Mouse (Mus musculus): ENCODE measurements around the gene Mfsd13b. TPM values are rescaled to one million over a fixed set of nuclear protein-coding genes. Genes with fewer than 3 reads are reported as not detected.

Gene Mfsd13b
- polyA plus RNA-seq, 1 experiment, result not detected

DNA sequence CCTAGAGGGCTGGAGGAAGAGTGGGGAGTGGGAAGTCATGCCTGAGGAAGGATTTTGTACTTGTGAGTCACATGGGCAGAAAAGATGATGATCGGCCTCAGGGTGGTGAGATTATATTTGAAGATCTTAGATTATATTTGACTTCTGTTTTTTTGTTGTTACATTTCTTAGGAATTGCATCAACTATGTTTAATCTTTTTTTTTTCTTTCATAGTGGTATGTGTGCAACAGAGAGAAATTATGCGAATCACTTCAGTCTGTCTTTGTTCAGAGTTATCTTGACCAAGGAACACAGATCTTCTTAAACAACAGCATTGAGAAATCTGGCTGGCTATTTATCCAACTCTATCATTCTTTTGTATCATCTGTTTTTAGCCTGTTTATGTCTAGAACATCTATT is 65.3 kb downstream of the Mfsd13b start:
- Histone ChIP-seq H3K9me3 (ENCODE audit: control insufficient read depth, low read length) (no peaks in the 10 kb centered on the region), H3K27me3 (ENCODE audit: control insufficient read depth) (no peaks in the 10 kb centered on the region), H3K36me3 (ENCODE audit: control insufficient read depth) (peaks cover 23% of the 10 kb centered on the region), H3K4me1 (ENCODE audit: control insufficient read depth) (no peaks in the 10 kb centered on the region; the same call in 1 of the 2 replicates), H3K4me3 (replicated peaks) (no peak overlapping the region)
- no peak for TF ChIP-seq GATA1 (IDR thresholded peaks at IDR 0.05; ENCODE audit: low read length)
- no peak for TF ChIP-seq TAL1 (IDR thresholded peaks at IDR 0.05; ENCODE audit: low read length)

DNA sequence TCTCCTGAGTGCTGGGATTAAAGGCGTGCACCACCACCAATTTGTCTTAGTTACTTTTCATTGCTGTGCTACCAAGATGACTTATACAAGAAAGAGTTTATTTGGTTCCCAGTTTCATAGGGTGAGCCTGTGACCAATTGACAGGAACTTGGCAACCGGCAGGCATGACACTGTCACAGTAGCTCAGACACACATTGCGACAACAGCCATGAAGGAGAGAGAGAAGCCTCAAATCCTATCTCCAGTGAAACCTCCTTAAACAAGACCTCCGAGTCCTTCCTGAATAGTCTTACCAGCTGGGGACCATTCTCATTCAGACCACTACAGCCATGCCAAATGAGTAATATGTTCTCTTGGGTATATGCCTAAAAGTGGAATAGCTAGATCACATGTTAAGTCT is 70.8 kb downstream of the Mfsd13b start:
- TF ChIP-seq TAL1 (IDR thresholded peaks at IDR 0.05; ENCODE audit: low read length) (no peak), GATA1 (IDR thresholded peaks at IDR 0.05; ENCODE audit: low read length) (no peak)
- Histone ChIP-seq H3K9me3 (ENCODE audit: control insufficient read depth, low read length) (no peaks in the 10 kb centered on the region), H3K4me3 (replicated peaks) (no peak overlapping the region), H3K36me3 (ENCODE audit: control insufficient read depth) (peaks cover 60% of the 10 kb centered on the region), H3K27me3 (ENCODE audit: control insufficient read depth) (no peaks in the 10 kb centered on the region), H3K4me1 (ENCODE audit: control insufficient read depth) (no peaks in the 10 kb centered on the region)

DNA sequence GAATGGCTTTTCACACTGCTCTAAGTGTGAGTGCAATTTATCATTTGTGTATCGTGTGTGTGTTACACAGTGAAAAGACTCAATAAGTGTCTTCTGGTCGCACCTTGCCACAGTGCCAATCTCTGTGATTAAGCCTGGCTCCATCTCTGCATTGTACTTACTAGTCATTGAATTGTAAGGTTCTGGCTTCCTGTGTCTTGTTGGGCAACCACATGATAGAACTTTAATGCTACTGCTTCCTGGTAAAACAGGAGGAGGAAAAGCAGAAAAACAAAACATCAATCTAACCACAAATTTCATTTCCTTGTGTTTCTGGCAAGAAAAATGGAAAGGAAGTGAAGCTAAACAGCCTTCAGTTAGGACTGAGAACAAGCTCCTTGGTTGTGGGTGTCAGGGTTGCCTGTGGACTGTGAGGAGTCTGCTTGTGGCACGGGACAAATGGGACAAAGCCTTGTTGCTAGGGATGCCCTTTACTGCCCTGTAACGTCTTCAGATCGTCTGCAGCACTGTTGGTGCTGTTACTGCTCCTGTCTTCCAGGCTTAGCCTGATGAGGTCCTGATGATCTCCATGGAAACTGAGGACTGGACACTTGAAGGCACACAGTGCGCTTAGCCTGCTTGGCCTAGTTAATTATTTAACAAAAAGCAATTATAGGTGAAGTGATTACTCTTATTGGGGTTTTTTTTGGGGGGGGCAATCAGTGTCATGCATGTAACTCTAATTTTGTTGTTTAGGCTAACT is 77.3 kb downstream of the Mfsd13b start:
- no peak for TF ChIP-seq TAL1 (IDR thresholded peaks at IDR 0.05; ENCODE audit: low read length)
- TF ChIP-seq GATA1 (IDR thresholded peaks at IDR 0.05; ENCODE audit: low read length), result no peak
- Histone ChIP-seq H3K27me3 (ENCODE audit: control insufficient read depth) (no peaks in the 10 kb centered on the region), H3K9me3 (ENCODE audit: control insufficient read depth, low read length) (no peaks in the 10 kb centered on the region), H3K4me1 (ENCODE audit: control insufficient read depth) (no peaks in the 10 kb centered on the region), H3K4me3 (replicated peaks) (no peak overlapping the region), H3K36me3 (ENCODE audit: control insufficient read depth) (peaks cover 56% of the 10 kb centered on the region)

DNA sequence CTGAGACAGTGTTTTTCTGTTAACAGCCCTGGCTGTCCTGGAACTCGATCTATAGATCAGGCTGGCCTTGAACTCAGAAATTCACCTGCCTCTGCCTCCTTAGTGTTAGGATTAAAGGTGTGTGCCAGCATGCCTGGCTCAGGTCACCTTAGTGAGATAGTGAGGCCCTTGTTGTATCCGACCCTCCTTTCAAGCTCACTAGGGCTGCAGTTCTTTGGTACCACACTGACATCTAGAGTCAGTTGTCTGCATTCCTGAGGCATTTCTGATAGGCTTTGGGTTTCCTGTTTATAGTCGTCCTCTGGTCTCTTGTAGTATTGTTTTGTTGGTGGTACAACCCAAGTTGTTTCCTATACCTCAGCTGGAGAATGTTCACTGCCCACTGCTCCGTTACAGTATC is 82.0 kb downstream of the Mfsd13b start:
- Histone ChIP-seq H3K27me3 (ENCODE audit: control insufficient read depth) (no peaks in the 10 kb centered on the region), H3K9me3 (ENCODE audit: control insufficient read depth, low read length) (no peaks in the 10 kb centered on the region), H3K4me1 (ENCODE audit: control insufficient read depth) (no peaks in the 10 kb centered on the region), H3K36me3 (ENCODE audit: control insufficient read depth) (peaks cover 43% of the 10 kb centered on the region), H3K4me3 (replicated peaks) (no peak overlapping the region)
- TF ChIP-seq GATA1 (IDR thresholded peaks at IDR 0.05; ENCODE audit: low read length), result no peak
- no peak for TF ChIP-seq TAL1 (IDR thresholded peaks at IDR 0.05; ENCODE audit: low read length)

Other genes with a start within 250 kb of the Mfsd13b start
- gene Vwa3a, start 243.2 kb upstream of the Mfsd13b start, polyA plus RNA-seq (2012), result 0.02 TPM in 1 of 2 replicates, not detected in the other
- gene Gm5737, start 170.1 kb upstream of the Mfsd13b start, polyA plus RNA-seq (2012), result not detected in 2 replicates
- 24.6 and 28.0 TPM in 2 replicates for gene Eef2k, start 139.7 kb upstream of the Mfsd13b start, polyA plus RNA-seq (2012)
- 0.34 and 0.48 TPM in 2 replicates for gene Polr3e, start 64.8 kb upstream of the Mfsd13b start, polyA plus RNA-seq (2012)
- gene Cdr2, start 197 bp upstream of the Mfsd13b start, polyA plus RNA-seq (2012), result 61.1 and 71.7 TPM in 2 replicates
- 2.2 and 2.3 TPM in 2 replicates for gene Mettl9, start 51.9 kb downstream of the Mfsd13b start, polyA plus RNA-seq (2012)
- gene Igsf6, start 92.1 kb downstream of the Mfsd13b start, polyA plus RNA-seq (2012), result 0.01 and 0.03 TPM in 2 replicates
- gene Otoa, start 99.1 kb downstream of the Mfsd13b start, polyA plus RNA-seq (2012), result not detected in 2 replicates